Mouse (Mus musculus) megakaryocyte, embryonic 14.5 days (primary cell): ENCODE measurements at regions not wholly inside any gene's neighbourhood (a gene's known extent, or its start where the extent isn't known, plus 50 kb on each side); places are given as distances from the start of the nearest gene placed in this dataset.

ENCODE experiments used
- FLI1 ChIP-seq: IDR thresholded peaks from 2 replicates; pipeline ENCODE4 v1.6.1; 2012; ENCODE audit warnings: low read length, inconsistent platforms, mixed read lengths
- GATA1 ChIP-seq: IDR thresholded peaks from 3 replicates; pipeline ENCODE4 v1.6.1; 2012; ENCODE audit warnings: mixed read lengths, low read length, inconsistent platforms, borderline replicate concordance

- no peak for TF ChIP-seq FLI1
- TF ChIP-seq GATA1: no peak
These were observed 531.1 kb upstream of the Tbl1xr1 start for GRCm38 (mm10) chr3:21545156-21545893.
